8 mouse cellular contexts compared by ENCODE assay signal in genomic region chr5:28316151-28316721, GRCm38 (mm10). TPM values are rescaled to one million over a fixed set of nuclear protein-coding genes. Genes with fewer than 3 reads are reported as not detected.
DNase-seq lines count a peak whose midpoint lies in the region; ATAC-seq and TF ChIP-seq lines count a peak whose summit lies in the region.

No protein-coding gene starts in this region.

- H3K27ac ChIP-seq in kidney, embryonic 16.5 days (ENCODE audit: low read length) = peak overlapping the region; percentile 100
- H3K27ac ChIP-seq in bone marrow macrophage, adult 2 months (ENCODE audit: insufficient read depth, low read depth, low read length) = peak overlapping the region; percentile 89
- H3K27ac ChIP-seq in hindbrain, embryonic 14.5 days = peak overlapping the region; percentile 100
- H3K27ac ChIP-seq in midbrain, embryonic 12.5 days (replicated peaks) = peak overlapping the region; percentile 100

- H3K4me3 ChIP-seq in kidney, embryonic 16.5 days (ENCODE audit: low read length) = peak overlapping the region; percentile 97
- peak overlapping the region; percentile 69 for H3K4me3 ChIP-seq in bone marrow macrophage, adult 2 months (ENCODE audit: insufficient read depth, low read length)
- H3K4me3 ChIP-seq in hindbrain, embryonic 14.5 days (replicated peaks; ENCODE audit: low read length) = peak overlapping the region; percentile 98
- H3K4me3 ChIP-seq in midbrain, embryonic 12.5 days = peak overlapping the region; percentile 99

- TF ChIP-seq POLR2A in bone marrow macrophage, adult 2 months (IDR thresholded peaks at IDR 0.05; ENCODE audit: borderline replicate concordance, low read depth, low read length) = no peak

- DNase-seq in kidney, postnatal 14 days = no peak
- no peak for DNase-seq in hindbrain, embryonic 14.5 days (ENCODE audit: low spot score)
- DNase-seq in adrenal gland, adult (ENCODE audit: inconsistent age in 2 of 2, low spot score in 1 of 2) = no peak
- no peak for DNase-seq in spleen, adult 18-20 months

- H3K9ac ChIP-seq in kidney, embryonic 16.5 days (replicated peaks; ENCODE audit: low read length) = peak overlapping the region; percentile 99
- H3K9ac ChIP-seq in hindbrain, embryonic 14.5 days = peak overlapping the region; percentile 100
- peak overlapping the region; percentile 100 for H3K9ac ChIP-seq in midbrain, embryonic 12.5 days (replicated peaks)

- no peak for TF ChIP-seq CTCF in bone marrow macrophage, adult 2 months (IDR thresholded peaks at IDR 0.05; ENCODE audit: low read depth, low read length)

- H3K36me3 ChIP-seq in kidney, embryonic 16.5 days (ENCODE audit: insufficient read depth, low read length) = no peaks in the 10 kb centered on the region
- H3K36me3 ChIP-seq in hindbrain, embryonic 14.5 days (replicated peaks; ENCODE audit: control insufficient read depth, insufficient read depth) = no peaks in the 10 kb centered on the region
- no peaks in the 10 kb centered on the region for H3K36me3 ChIP-seq in midbrain, embryonic 12.5 days

- no peak for ATAC-seq in kidney, embryonic 16.5 days (ENCODE audit: low FRiP score, low TSS enrichment)
- ATAC-seq in hindbrain, embryonic 14.5 days (ENCODE audit: low FRiP score) = no peak; the same call in 1 of the 2 replicates
- no peak for ATAC-seq in midbrain, embryonic 12.5 days (ENCODE audit: low FRiP score, low read depth)
- no peak for ATAC-seq in activated CD4-positive, CD25-positive, alpha-beta regulatory T cell, adult 4 months

- peaks cover 22% of the 10 kb centered on the region for H3K4me1 ChIP-seq in kidney, embryonic 16.5 days (ENCODE audit: insufficient read depth, low read length)
- peaks cover 16% of the 10 kb centered on the region for H3K4me1 ChIP-seq in bone marrow macrophage, adult 2 months (ENCODE audit: control insufficient read depth, insufficient read depth, low read length)
- peaks cover 32% of the 10 kb centered on the region for H3K4me1 ChIP-seq in hindbrain, embryonic 14.5 days (replicated peaks; ENCODE audit: control insufficient read depth, insufficient read depth, low read length)
- peaks cover 21% of the 10 kb centered on the region for H3K4me1 ChIP-seq in midbrain, embryonic 12.5 days

- no peaks in the 10 kb centered on the region for H3K9me3 ChIP-seq in kidney, embryonic 16.5 days (ENCODE audit: low read length)
- no peaks in the 10 kb centered on the region for H3K9me3 ChIP-seq in hindbrain, embryonic 14.5 days (ENCODE audit: control insufficient read depth, low read length)
- H3K9me3 ChIP-seq in midbrain, embryonic 12.5 days = no peaks in the 10 kb centered on the region

- WGBS in kidney, embryonic 16.5 days = under 1% methylated on average over 14 of the region's 14 CpGs
- WGBS in hindbrain, embryonic 14.5 days = 1% methylated on average over 14 of the region's 14 CpGs
- WGBS in midbrain, embryonic 12.5 days = under 1% methylated on average over 14 of the region's 14 CpGs

- peak overlapping the region; percentile 80 for H3K4me2 ChIP-seq in kidney, embryonic 16.5 days (replicated peaks; ENCODE audit: low read depth, low read length)
- peak overlapping the region; percentile 85 for H3K4me2 ChIP-seq in hindbrain, embryonic 14.5 days (replicated peaks)
- H3K4me2 ChIP-seq in midbrain, embryonic 12.5 days (replicated peaks) = peak overlapping the region; percentile 66

- no peaks in the 10 kb centered on the region for H3K27me3 ChIP-seq in kidney, embryonic 16.5 days (ENCODE audit: insufficient read depth, low read length)
- H3K27me3 ChIP-seq in hindbrain, embryonic 14.5 days (ENCODE audit: control insufficient read depth, insufficient read depth, low read length) = no peaks in the 10 kb centered on the region
- no peaks in the 10 kb centered on the region for H3K27me3 ChIP-seq in midbrain, embryonic 12.5 days

RNA-seq across cellular contexts. Expression of gene Rbm33, which starts 0.7 kb away (rescaled TPM):
- 9.4 and 11.7 TPM in 2 replicates for polyA plus RNA-seq in kidney, embryonic 16.5 days (2015; fragmentation: Nextera tagmentation; extraction: Ambion mirVana)
- 39.2 and 42.6 TPM in 2 replicates for polyA plus RNA-seq in bone marrow macrophage, adult 2 months (2012; ENCODE audit: insufficient read depth, insufficient read length, missing spikeins)
- polyA plus RNA-seq in hindbrain, embryonic 14.5 days (2014; fragmentation: Nextera tagmentation; extraction: Ambion mirVana) = 20.2 and 22.5 TPM in 2 replicates
- polyA plus RNA-seq in midbrain, embryonic 12.5 days (2016; fragmentation: Nextera tagmentation; extraction: Ambion mirVana) = 25.3 and 27.3 TPM in 2 replicates
- 10 to 100 TPM; 10.1 to 12.2 TPM for polyA plus RNA-seq in activated CD4-positive, CD25-positive, alpha-beta regulatory T cell, adult 4 months (2017; shearing (Covaris generic))
